Mouse (Mus musculus) heart, postnatal 0 days (tissue): ENCODE results near the gene Slc25a12.

ENCODE experiments used
- CTCF ChIP-seq: IDR thresholded peaks from 2 replicates; pipeline ENCODE4 v1.5.1; 2016; ENCODE audit warnings: antibody characterized with exemption, control low read depth, low read depth
- EP300 ChIP-seq: IDR thresholded peaks from 2 replicates; pipeline ENCODE4 v1.6.1; 2016; ENCODE audit warnings: antibody characterized with exemption, low read depth

- TF ChIP-seq CTCF: no peak
- TF ChIP-seq EP300: no peak
These were observed 122.7 kb downstream of the Slc25a12 start for GRCm38 (mm10) chr2:71244807-71245206.
